Mouse (Mus musculus) MEL (cell line): ENCODE data around the gene Ccdc117. TPM values are rescaled to one million over a fixed set of nuclear protein-coding genes. Genes with fewer than 3 reads are reported as not detected.

Experiments used
- DNase-seq: peaks from one replicate; pipeline ENCODE4 v3.0.0; 2011; ENCODE audit warnings: low read depth, low spot score
- H3K27ac ChIP-seq: 2 replicates; pipeline ENCODE4 v1.5.1; 2012; ENCODE audit warnings: low read depth, mild to moderate bottlenecking, control low read depth, low read length, moderate library complexity; ENCODE audit not compliant: control insufficient read depth
- H3K27me3 ChIP-seq, 2 experiments: fragments of 150-350 bp in 1 of 2; sonication (generic) in 1 of 2; 2 replicates each; pipeline ENCODE4 v1.6.1; 2012; ENCODE audit warnings: low read length in 2 of 2, mild to moderate bottlenecking in 2 of 2, improper control_type of control experiment in 1 of 2, moderate library complexity in 1 of 2; ENCODE audit not compliant: insufficient read depth in 2 of 2, control insufficient read depth in 1 of 2
- H3K36me3 ChIP-seq, 2 experiments: 2 replicates each; pipeline ENCODE4 v1.6.1; 2012 to 2014; ENCODE audit warnings: low read length in 2 of 2, improper control_type of control experiment in 1 of 2, inconsistent platforms in 1 of 2, mild to moderate bottlenecking in 1 of 2; ENCODE audit not compliant: insufficient read depth in 2 of 2, control insufficient read depth in 1 of 2
- H3K4me1 ChIP-seq, 2 experiments: fragments of 150-350 bp in 1 of 2; sonication (generic) in 1 of 2; 2 replicates each; pipeline ENCODE4 v1.6.1; 2012; ENCODE audit warnings: low read length in 2 of 2, improper control_type of control experiment in 1 of 2, mild to moderate bottlenecking in 1 of 2; ENCODE audit not compliant: insufficient read depth in 2 of 2, control insufficient read depth in 1 of 2
- H3K4me3 ChIP-seq, 2 experiments: fragments of 150-350 bp in 1 of 2; sonication (generic) in 1 of 2; 2 replicates each; pipeline ENCODE4 v1.5.1; 2012; ENCODE audit warnings: low read depth in 2 of 2, low read length in 2 of 2, mild to moderate bottlenecking in 2 of 2, moderate library complexity in 2 of 2, control low read depth in 1 of 2, improper control_type of control experiment in 1 of 2; ENCODE audit not compliant: control insufficient read depth in 1 of 2, insufficient read depth in 1 of 2
- H3K79me2 ChIP-seq: 2 replicates; pipeline ENCODE4 v1.6.1; 2012; ENCODE audit warnings: mild to moderate bottlenecking, low read length, moderate library complexity; ENCODE audit not compliant: control insufficient read depth, poor library complexity, insufficient read depth
- H3K9ac ChIP-seq: 2 replicates; pipeline ENCODE4 v1.6.1; 2012; ENCODE audit warnings: low read depth, mild to moderate bottlenecking, control low read depth, low read length, moderate library complexity; ENCODE audit not compliant: control insufficient read depth, poor library complexity, severe bottlenecking
- H3K9me3 ChIP-seq: fragments of 150-350 bp; sonication (generic); replicated peaks from 2 replicates; pipeline ENCODE4 v1.6.1; 2012; ENCODE audit warnings: mild to moderate bottlenecking, low read length, improper control_type of control experiment, moderate library complexity; ENCODE audit not compliant: insufficient read depth
- BHLHE40 ChIP-seq: IDR thresholded peaks from 2 replicates; pipeline ENCODE4 v1.6.1; 2012; ENCODE audit warnings: low read depth, mild to moderate bottlenecking, inconsistent platforms, low read length, improper control_type of control experiment, borderline replicate concordance
- CHD1 ChIP-seq: IDR thresholded peaks from 2 replicates; pipeline ENCODE4 v1.6.1; 2012; ENCODE audit warnings: low read depth, mild to moderate bottlenecking, inconsistent platforms, low read length, improper control_type of control experiment
- CHD2 ChIP-seq: IDR thresholded peaks from 2 replicates; pipeline ENCODE4 v1.6.1; 2011; ENCODE audit warnings: low read length, improper control_type of control experiment
- CTCF ChIP-seq, 3 experiments: IDR thresholded peaks in 2 of 3; conservative IDR thresholded peaks in 1 of 3; 2 replicates each; pipeline ENCODE4 v1.5.1; 2011 to 2012; ENCODE audit warnings: low read length in 3 of 3, low read depth in 2 of 3, mild to moderate bottlenecking in 2 of 3, improper control_type of control experiment in 1 of 3, inconsistent platforms in 1 of 3, mixed read lengths in 1 of 3, moderate library complexity in 1 of 3; ENCODE audit not compliant: control insufficient read depth in 1 of 3, insufficient read depth in 1 of 3, poor library complexity in 1 of 3, severe bottlenecking in 1 of 3
- ELF1 ChIP-seq: IDR thresholded peaks from 2 replicates; pipeline ENCODE4 v1.6.1; 2014; ENCODE audit warnings: low read depth, mild to moderate bottlenecking, inconsistent platforms, low read length, improper control_type of control experiment, moderate library complexity
- EP300 ChIP-seq, 2 experiments: IDR thresholded peaks; 2 replicates each; pipeline ENCODE4 v1.6.1; 2011; ENCODE audit warnings: improper control_type of control experiment in 2 of 2, low read length in 2 of 2, low read depth in 1 of 2, mild to moderate bottlenecking in 1 of 2
- ETS1 ChIP-seq: IDR thresholded peaks from 2 replicates; pipeline ENCODE4 v1.6.1; 2012; ENCODE audit warnings: low read depth, mild to moderate bottlenecking, inconsistent platforms, low read length, improper control_type of control experiment, moderate library complexity
- GABPA ChIP-seq: IDR thresholded peaks from 2 replicates; pipeline ENCODE4 v1.6.1; 2012; ENCODE audit warnings: low read depth, mild to moderate bottlenecking, inconsistent platforms, low read length, improper control_type of control experiment, moderate library complexity
- GATA1 ChIP-seq: IDR thresholded peaks from 2 replicates; pipeline ENCODE4 v1.6.1; 2011; ENCODE audit warnings: low read depth, low read length, improper control_type of control experiment
- HCFC1 ChIP-seq: IDR thresholded peaks from 2 replicates; pipeline ENCODE4 v1.6.1; 2012; ENCODE audit warnings: low read depth, mild to moderate bottlenecking, inconsistent platforms, low read length, improper control_type of control experiment, moderate library complexity
- JUND ChIP-seq: IDR thresholded peaks from 2 replicates; pipeline ENCODE4 v1.6.1; 2011; ENCODE audit warnings: low read depth, mild to moderate bottlenecking, improper control_type of control experiment, low read length
- MAFK ChIP-seq: IDR thresholded peaks from 2 replicates; pipeline ENCODE4 v1.6.1; 2011; ENCODE audit warnings: low read depth, mild to moderate bottlenecking, low read length, improper control_type of control experiment, borderline replicate concordance
- MAX ChIP-seq: IDR thresholded peaks from 2 replicates; pipeline ENCODE4 v1.6.1; 2011; ENCODE audit warnings: low read length, improper control_type of control experiment
- MAZ ChIP-seq: IDR thresholded peaks from 2 replicates; pipeline ENCODE4 v1.6.1; 2012; ENCODE audit warnings: low read depth, mild to moderate bottlenecking, inconsistent platforms, low read length, improper control_type of control experiment
- MEF2A ChIP-seq: IDR thresholded peaks from 2 replicates; pipeline ENCODE4 v1.6.1; 2014; ENCODE audit warnings: low read depth, mild to moderate bottlenecking, inconsistent platforms, low read length, improper control_type of control experiment; ENCODE audit not compliant: poor library complexity, insufficient replicate concordance, severe bottlenecking; ENCODE audit errors: extremely low read depth
- MXI1 ChIP-seq: IDR thresholded peaks from 2 replicates; pipeline ENCODE4 v1.6.1; 2011; ENCODE audit warnings: mild to moderate bottlenecking, low read depth, low read length, improper control_type of control experiment
- MYB ChIP-seq: IDR thresholded peaks from 2 replicates; pipeline ENCODE4 v1.6.1; 2011; ENCODE audit warnings: mild to moderate bottlenecking, low read depth, low read length, improper control_type of control experiment
- MYC ChIP-seq: IDR thresholded peaks from 2 replicates; pipeline ENCODE4 v1.6.1; 2011; ENCODE audit warnings: low read depth, mild to moderate bottlenecking, low read length, improper control_type of control experiment, moderate library complexity
- NELFE ChIP-seq: IDR thresholded peaks from 2 replicates; pipeline ENCODE4 v1.6.1; 2011; ENCODE audit warnings: low read depth, low read length, improper control_type of control experiment
- NRF1 ChIP-seq: IDR thresholded peaks from 2 replicates; pipeline ENCODE4 v1.6.1; 2014; ENCODE audit warnings: low read depth, mild to moderate bottlenecking, inconsistent platforms, low read length, improper control_type of control experiment, moderate library complexity; ENCODE audit not compliant: poor library complexity, insufficient read depth, severe bottlenecking
- POLR2A ChIP-seq, 2 experiments: IDR thresholded peaks; 2 replicates each; pipeline ENCODE4 v1.6.1; 2011 to 2012; ENCODE audit warnings: low read length in 2 of 2, mild to moderate bottlenecking in 2 of 2, control low read depth in 1 of 2, improper control_type of control experiment in 1 of 2, low read depth in 1 of 2, moderate library complexity in 1 of 2; ENCODE audit not compliant: control insufficient read depth in 1 of 2, insufficient read depth in 1 of 2, poor library complexity in 1 of 2
- POLR2AphosphoS2 ChIP-seq: IDR thresholded peaks from 2 replicates; pipeline ENCODE4 v1.6.1; 2011; ENCODE audit warnings: low read length, improper control_type of control experiment
- RAD21 ChIP-seq: IDR thresholded peaks from 2 replicates; pipeline ENCODE4 v1.6.1; 2011; ENCODE audit warnings: mild to moderate bottlenecking, low read depth, low read length, improper control_type of control experiment
- RCOR1 ChIP-seq: IDR thresholded peaks from 2 replicates; pipeline ENCODE4 v1.6.1; 2012; ENCODE audit warnings: low read depth, mild to moderate bottlenecking, inconsistent platforms, low read length, improper control_type of control experiment
- SIN3A ChIP-seq: IDR thresholded peaks from 2 replicates; pipeline ENCODE4 v1.6.1; 2012; ENCODE audit warnings: low read length, improper control_type of control experiment, inconsistent platforms
- TAL1 ChIP-seq: IDR thresholded peaks from 2 replicates; pipeline ENCODE4 v1.6.1; 2012; ENCODE audit warnings: mild to moderate bottlenecking, inconsistent platforms, low read length, moderate library complexity, mixed read lengths
- TBP ChIP-seq: IDR thresholded peaks from 2 replicates; pipeline ENCODE4 v1.8.0; 2011; ENCODE audit warnings: low read depth, low read length, improper control_type of control experiment
- TCF12 ChIP-seq: IDR thresholded peaks from 2 replicates; pipeline ENCODE4 v1.6.1; 2014; ENCODE audit warnings: low read depth, mild to moderate bottlenecking, inconsistent platforms, low read length, improper control_type of control experiment, moderate library complexity
- UBTF ChIP-seq: IDR thresholded peaks from 2 replicates; pipeline ENCODE4 v1.6.1; 2012; ENCODE audit warnings: low read depth, mild to moderate bottlenecking, inconsistent platforms, low read length, improper control_type of control experiment, moderate library complexity, borderline replicate concordance; ENCODE audit not compliant: insufficient read depth
- USF1 ChIP-seq: IDR thresholded peaks from 2 replicates; pipeline ENCODE4 v1.6.1; 2014; ENCODE audit warnings: low read depth, mild to moderate bottlenecking, inconsistent platforms, low read length, improper control_type of control experiment, moderate library complexity
- USF2 ChIP-seq, 2 experiments: IDR thresholded peaks; 2 replicates each; pipeline ENCODE4 v1.6.1; 2011 to 2012; ENCODE audit warnings: improper control_type of control experiment in 2 of 2, low read length in 2 of 2, borderline replicate concordance in 1 of 2, inconsistent platforms in 1 of 2, low read depth in 1 of 2, mild to moderate bottlenecking in 1 of 2; ENCODE audit not compliant: insufficient read depth in 1 of 2
- ZC3H11A ChIP-seq: IDR thresholded peaks from 2 replicates; pipeline ENCODE4 v1.6.1; 2012; ENCODE audit warnings: low read depth, mild to moderate bottlenecking, inconsistent platforms, low read length, improper control_type of control experiment
- ZKSCAN1 ChIP-seq: IDR thresholded peaks from 2 replicates; pipeline ENCODE4 v1.6.1; 2012; ENCODE audit warnings: low read depth, mild to moderate bottlenecking, inconsistent platforms, low read length, improper control_type of control experiment, moderate library complexity
- ZMIZ1 ChIP-seq: IDR thresholded peaks from 2 replicates; pipeline ENCODE4 v1.6.1; 2012; ENCODE audit warnings: low read depth, mild to moderate bottlenecking, inconsistent platforms, low read length, improper control_type of control experiment, moderate library complexity
- polyA plus RNA-seq, 2 experiments: library from polyadenylated mRNA; stranded (reverse) in 1 of 2; unstranded in 1 of 2; fragments of >175 nt in 1 of 2; fragments of >200 nt in 1 of 2; gene quantifications; 2 replicates each; pipeline versions ENCODE4 v1.2.1 to v1.2.4; 2012; ENCODE audit warnings: low replicate concordance in 2 of 2, low read depth in 1 of 2; ENCODE audit not compliant: insufficient read length in 2 of 2, insufficient read depth in 1 of 2, missing spikeins in 1 of 2
- total RNA-seq: library from RNA; depleted of rRNA; stranded (reverse); fragments of 300-350 nt; gene quantifications from 2 replicates; pipeline ENCODE4 v1.2.3, GENCODE M21; 2012; rRNA removed

Ccdc117 gene
- total RNA-seq (26.3 and 35.4 TPM in 2 replicates), polyA plus RNA-seq (10 to 100 TPM in 1 of 2 experiments, not detected in 1; 19.4 TPM)

DNA sequence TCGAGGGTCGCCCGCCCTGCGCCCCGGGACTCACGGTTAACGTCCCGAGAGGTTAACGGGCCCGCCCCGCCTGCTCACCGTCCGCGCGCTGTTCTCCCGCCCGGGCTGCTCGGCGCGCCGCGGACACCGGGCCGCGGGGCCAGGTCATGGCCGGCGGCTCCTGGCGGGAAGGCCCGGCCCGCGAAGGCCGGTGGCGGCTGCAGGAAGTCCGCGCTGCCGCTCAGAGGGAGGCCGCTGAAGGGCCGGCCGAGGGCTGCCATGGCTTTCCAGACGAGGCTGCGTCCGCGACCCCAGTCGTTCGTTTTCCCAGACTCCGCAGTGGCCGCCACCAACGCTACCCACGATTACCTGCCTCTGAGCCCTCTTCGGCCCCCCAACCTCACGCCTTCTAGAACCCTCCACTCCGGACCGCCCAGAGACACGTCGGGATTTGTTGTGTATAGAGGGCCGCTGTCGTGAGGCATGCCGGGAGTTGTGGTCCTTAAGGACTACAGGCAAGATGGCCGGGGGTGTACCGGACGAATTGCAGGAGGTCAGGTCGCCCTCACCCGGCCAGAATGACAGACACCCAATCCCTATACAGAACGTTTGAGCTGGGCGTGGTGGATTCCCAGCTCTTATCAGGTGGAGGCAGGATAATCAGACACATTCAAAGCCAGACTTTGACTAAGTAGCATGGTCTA is at the start of gene Ccdc117:
Gene Ccdc117 (minus strand): TSS at position 389 of the 683 bp plus-strand sequence.
- Histone ChIP-seq H3K27me3 (no peaks in the 10 kb centered on the region), H3K79me2 (peaks cover 31% of the 10 kb centered on the region), H3K9ac (peak within 1 kb of the TSS; percentile 86), H3K36me3 (peaks cover 17 to 41% of the 10 kb centered on the region in 2 experiments), H3K4me1 (peaks cover 36 to 47% of the 10 kb centered on the region in 2 experiments), H3K9me3 (no peaks in the 10 kb centered on the region), H3K27ac (peak within 1 kb of the TSS; percentile 70), H3K4me3 (peak within 1 kb of the TSS; percentile 75 to 85)
- DNase-seq: peak; percentile 98
- TF ChIP-seq USF2 (IDR thresholded peaks at IDR 0.05; ENCODE audit: borderline replicate concordance in 1 of 2, insufficient read depth in 1 of 2, low read depth in 1 of 2, low read length in 2 of 2) (no peak), BHLHE40 (0 out of 2 replicates have a peak, but pooled peaks have one; percentile 26), RCOR1 (peak; percentile 72), POLR2AphosphoS2 (peak; percentile 79), MAX (peak; percentile 83), ZMIZ1 (peak; percentile 89), JUND (no peak), TCF12 (peak; percentile 80), CTCF (IDR thresholded peaks at IDR 0.05 in 2 of 3, conservative IDR thresholded peaks at IDR 0.05 in 1 of 3; ENCODE audit: control insufficient read depth in 1 of 3, insufficient read depth in 1 of 3, low read depth in 2 of 3, low read length in 3 of 3, poor library complexity in 1 of 3, severe bottlenecking in 1 of 3) (peak in 2 of 3 experiments; percentile 4 to 24; a peak in 2 of 6 replicates), NRF1 (peak; percentile 42; the same call in 1 of the 2 replicates), RAD21 (no peak; the same call in 1 of the 2 replicates), UBTF (0 out of 2 replicates have a peak, but pooled peaks have one; percentile 78), MEF2A (no peak), MXI1 (peak; percentile 89), SIN3A (peak; percentile 98), ELF1 (peak; percentile 44; the same call in 1 of the 2 replicates), MAZ (peak; percentile 89; the same call in 1 of the 2 replicates), CHD1 (no peak), MYB (peak; percentile 59), ETS1 (peak; percentile 59; the same call in 1 of the 2 replicates), ZKSCAN1 (0 out of 2 replicates have a peak, but pooled peaks have one; percentile 47), TBP (peak; percentile 89), TAL1 (peak; percentile 42; the same call in 1 of the 2 replicates), MYC (peak; percentile 85), USF1 (peak; percentile 57), POLR2A (IDR thresholded peaks at IDR 0.05; ENCODE audit: control insufficient read depth in 1 of 2, insufficient read depth in 1 of 2, low read depth in 1 of 2, low read length in 2 of 2, poor library complexity in 1 of 2) (peak; percentile 38 to 76; a peak in 2 of 4 replicates), EP300 (IDR thresholded peaks at IDR 0.05; ENCODE audit: low read depth in 1 of 2, low read length in 2 of 2) (peak; percentile 60 to 62), NELFE (peak; percentile 90), CHD2 (no peak; the same call in 1 of the 2 replicates), GABPA (0 out of 2 replicates have a peak, but pooled peaks have one; percentile 63), ZC3H11A (no peak), HCFC1 (peak; percentile 99), MAFK (0 out of 2 replicates have a peak, but pooled peaks have one; percentile 23), GATA1 (peak; percentile 90)
